31 mouse cellular contexts compared by ENCODE assay signal in genomic region chr19:37754024-37754423, GRCm38 (mm10). TPM values are rescaled to one million over a fixed set of nuclear protein-coding genes. Genes with fewer than 3 reads are reported as not detected.
"Had no signal": no experiment of that assay in that cellular context is flagged by ENCODE, and none has a peak within 500 bp of the region (broad histone marks: within the 10 kb centered on the region; RNA-seq: fewer than 3 reads in every experiment).

No protein-coding gene starts in this region.

- H3K4me3 ChIP-seq: embryonic facial prominence, embryonic 10.5 days; embryonic facial prominence, embryonic 12.5 days; embryonic facial prominence, embryonic 13.5 days; embryonic facial prominence, embryonic 15.5 days; erythroblast, embryonic 14.5 days; forebrain, embryonic 10.5 days; forebrain, embryonic 12.5 days; forebrain, embryonic 13.5 days; forebrain, embryonic 15.5 days; gastrocnemius, adult 2 months; heart, adult 2 months had no signal

- H3K36me3 ChIP-seq: embryonic facial prominence, embryonic 10.5 days; embryonic facial prominence, embryonic 12.5 days; embryonic facial prominence, embryonic 13.5 days; embryonic facial prominence, embryonic 15.5 days; forebrain, embryonic 10.5 days; forebrain, embryonic 12.5 days; forebrain, embryonic 15.5 days had no signal

- ATAC-seq: forebrain, embryonic 13.5 days; forebrain, embryonic 14.5 days; forebrain, embryonic 15.5 days; forebrain, embryonic 16.5 days; forebrain, postnatal 0 days had no signal

- DNase-seq: cerebellum, adult 18-20 months; cerebellum, adult 2 months; cerebellum, adult 8-10 months; cerebellum, adult 9-10 months; cerebellum, adult 9-11 months; cerebellum, postnatal 10 days; cerebellum, postnatal 14 days; cerebellum, postnatal 25 days; cerebellum, postnatal 36 days; embryo, embryonic 11 days; forebrain, postnatal 0 days; gastrocnemius, adult 2 months; gastrocnemius, postnatal 10 days; gastrocnemius, postnatal 14 days; gastrocnemius, postnatal 25 days; gastrocnemius, postnatal 36 days; heart, adult 2 months had no signal

- H3K9ac ChIP-seq: embryonic facial prominence, embryonic 12.5 days; embryonic facial prominence, embryonic 13.5 days; embryonic facial prominence, embryonic 15.5 days; forebrain, embryonic 12.5 days; forebrain, embryonic 13.5 days; forebrain, embryonic 15.5 days; forebrain, postnatal 0 days had no signal

- H3K9me3 ChIP-seq: embryonic facial prominence, embryonic 10.5 days; embryonic facial prominence, embryonic 12.5 days; embryonic facial prominence, embryonic 15.5 days; forebrain, embryonic 12.5 days; forebrain, embryonic 13.5 days; forebrain, embryonic 15.5 days had no signal

- H3K4me1 ChIP-seq: embryonic facial prominence, embryonic 12.5 days; embryonic facial prominence, embryonic 13.5 days; embryonic facial prominence, embryonic 15.5 days; forebrain, embryonic 12.5 days; forebrain, embryonic 13.5 days; forebrain, embryonic 15.5 days had no signal

- H3K27me3 ChIP-seq: embryonic facial prominence, embryonic 12.5 days; embryonic facial prominence, embryonic 13.5 days; embryonic facial prominence, embryonic 15.5 days; forebrain, embryonic 12.5 days; forebrain, embryonic 13.5 days; forebrain, embryonic 15.5 days had no signal

- H3K27ac ChIP-seq: embryonic facial prominence, embryonic 10.5 days; embryonic facial prominence, embryonic 12.5 days; embryonic facial prominence, embryonic 13.5 days; embryonic facial prominence, embryonic 15.5 days; forebrain, embryonic 10.5 days; forebrain, embryonic 12.5 days; forebrain, embryonic 13.5 days; forebrain, embryonic 15.5 days; gastrocnemius, adult 2 months; heart, adult 2 months had no signal

- H3K4me2 ChIP-seq: embryonic facial prominence, embryonic 12.5 days; embryonic facial prominence, embryonic 13.5 days; embryonic facial prominence, embryonic 15.5 days; forebrain, embryonic 12.5 days; forebrain, embryonic 13.5 days; forebrain, embryonic 15.5 days had no signal

RNA-seq across cellular contexts. Expression of gene Cyp26a1, which starts 56.4 kb away (rescaled TPM):
- total RNA-seq: common myeloid progenitor, adult 5-6 weeks; forebrain, postnatal 0 days; gastrocnemius, adult 18-20 months; granulocyte monocyte progenitor cell, adult 5-6 weeks had no signal
- polyA plus RNA-seq: cerebellum, adult 2 months; erythroblast, embryonic 14.5 days; forebrain, embryonic 14.5 days; forebrain, embryonic 15.5 days; forebrain, embryonic 16.5 days had no signal
